Mouse (Mus musculus) gastrocnemius, postnatal 10 days (tissue): ENCODE data around the gene Gstp2. TPM values are rescaled to one million over a fixed set of nuclear protein-coding genes. Genes with fewer than 3 reads are reported as not detected.
"Not testable (repeated sequence)": the region's sequence is repeated elsewhere in the genome, so short reads cannot be mapped to it uniquely, and the experiment has no call there.

Experiments
- DNase-seq: peaks from one replicate; pipeline ENCODE4 v3.0.0; 2021; ENCODE audit warnings: mixed read lengths
- total RNA-seq, 2 experiments: library from RNA; stranded (reverse); gene quantifications; 2 replicates each; pipeline ENCODE4 v1.2.3; 2021

Gene Gstp2
- total RNA-seq, 2 experiments from 2014 or later, result 61.6 to 63.6 TPM

- no peak for DNase-seq
These were observed 24.9 kb upstream of the Gstp2 start for GRCm38 (mm10) chr19:4070756-4071155.

- DNase-seq, result no peak
These were observed 24.5 kb upstream of the Gstp2 start for GRCm38 (mm10) chr19:4070311-4070710.

GRCm38 (mm10) chr19:4068717-4069410 is 23.0 kb upstream of the Gstp2 start:
- DNase-seq, result no peak

DNA sequence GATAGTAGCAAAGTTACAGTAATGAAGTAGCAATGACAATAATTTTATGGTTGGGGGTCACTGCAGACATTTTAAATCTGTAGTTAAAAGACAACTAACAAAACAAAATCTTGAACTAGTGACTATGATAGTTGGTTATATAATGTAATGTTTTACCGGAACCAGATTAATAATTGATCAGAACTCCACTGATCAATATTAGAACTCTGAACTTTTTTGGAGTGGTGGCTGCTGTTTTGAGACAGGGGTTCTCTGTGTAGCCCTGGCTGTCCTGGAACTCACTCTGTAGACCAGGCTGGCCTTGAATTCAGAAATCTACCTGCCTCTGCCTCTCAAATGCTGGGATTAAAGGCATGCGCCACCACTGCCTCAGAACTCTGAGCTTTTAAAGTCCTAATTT is 22.4 kb upstream of the Gstp2 start:
- DNase-seq, result not testable (repeated sequence)

GRCm38 (mm10) chr19:4066877-4067276 is 21.1 kb upstream of the Gstp2 start:
- DNase-seq, result no peak

GRCm38 (mm10) chr19:4066280-4066679 is 20.5 kb upstream of the Gstp2 start:
- DNase-seq, result no peak

- not testable (repeated sequence) for DNase-seq
These were observed 18.7 kb upstream of the Gstp2 start for GRCm38 (mm10) chr19:4064501-4064900.

DNA sequence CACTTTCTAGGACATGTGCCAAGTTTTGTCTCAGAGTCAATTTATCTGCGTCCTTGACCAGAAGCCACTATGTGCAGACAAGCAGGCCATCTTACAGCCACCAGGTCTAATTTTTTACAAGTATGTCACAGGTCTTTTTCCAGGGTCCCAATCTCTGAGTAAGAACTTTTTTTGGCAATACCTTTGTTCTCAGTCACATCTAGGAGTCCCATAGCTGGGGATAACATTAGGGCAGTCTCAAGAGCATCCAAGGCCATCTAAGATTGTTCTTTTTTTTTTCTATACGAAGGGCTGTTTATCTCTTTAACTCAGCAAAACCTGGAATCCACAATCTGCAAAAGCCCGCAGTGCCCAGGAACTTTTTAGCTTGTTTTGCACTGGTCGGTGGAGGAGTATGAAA is 17.5 kb upstream of the Gstp2 start:
- DNase-seq, result not testable (repeated sequence)

DNA sequence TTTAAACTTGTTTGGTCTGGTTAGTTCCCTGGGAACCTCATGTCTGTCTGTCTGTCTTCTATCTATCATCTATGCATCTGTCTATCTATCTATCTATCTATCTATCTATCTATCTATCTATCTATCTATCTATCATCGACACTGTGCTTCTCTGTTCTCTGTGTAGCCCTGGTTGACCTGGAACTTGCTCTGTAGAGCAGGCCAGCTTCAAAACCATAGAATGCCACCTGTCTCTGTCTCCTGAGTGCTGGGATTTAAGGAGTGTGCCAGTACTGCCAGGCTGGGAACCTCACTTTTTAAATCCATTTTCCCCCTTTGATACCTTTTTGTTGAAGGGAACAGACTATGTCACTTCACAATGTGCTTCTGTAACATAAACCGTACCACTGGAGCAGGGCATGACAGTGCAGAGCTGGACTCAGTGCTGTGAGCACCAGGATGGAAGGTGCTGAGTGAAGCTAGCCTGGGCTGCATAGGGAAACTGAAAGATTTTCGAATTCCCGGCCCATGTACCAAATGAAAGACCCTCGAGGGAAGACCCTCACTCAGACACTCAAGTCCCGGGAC is 15.2 kb upstream of the Gstp2 start:
- no peak for DNase-seq

DNA sequence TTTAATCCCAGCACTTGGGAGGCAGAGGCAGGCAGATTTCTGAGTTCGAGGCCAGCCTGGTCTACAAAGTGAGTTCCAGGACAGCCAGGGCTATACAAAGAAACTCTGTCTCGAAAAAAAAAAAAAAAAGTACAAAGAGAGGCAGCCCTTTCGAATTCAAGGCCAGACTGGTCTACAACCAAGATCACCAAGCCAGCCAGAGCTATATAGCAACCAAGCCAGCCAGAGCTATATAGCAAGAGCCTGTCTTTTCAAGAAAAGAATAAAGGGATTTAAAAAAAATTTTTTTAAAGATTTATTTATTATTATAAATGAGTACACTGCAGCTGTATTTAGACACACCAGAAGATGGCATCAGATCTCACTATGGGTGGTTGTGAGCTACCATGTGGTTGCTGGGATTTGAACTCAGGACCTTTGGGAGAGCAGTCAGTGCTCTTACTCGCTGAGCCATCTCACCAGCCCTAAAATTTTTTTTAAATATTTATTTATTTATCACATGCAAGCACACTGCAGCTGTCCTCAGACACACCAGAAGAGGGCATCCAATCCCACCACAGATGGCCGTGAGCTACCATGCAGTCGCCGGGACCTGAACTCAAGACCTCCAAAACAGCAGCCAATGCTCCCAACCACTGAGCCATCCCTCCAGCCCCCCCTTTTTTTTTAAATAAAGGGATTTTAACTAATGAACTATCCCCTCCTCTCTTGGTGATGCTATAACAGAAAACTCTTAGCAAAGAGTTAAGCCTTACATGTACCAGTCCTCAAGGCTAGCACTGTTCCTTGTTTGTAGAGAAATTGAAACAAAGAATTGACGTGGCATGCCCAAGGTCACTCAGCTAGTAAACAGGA is 14.4 kb upstream of the Gstp2 start:
- DNase-seq, result not testable (repeated sequence)

DNA sequence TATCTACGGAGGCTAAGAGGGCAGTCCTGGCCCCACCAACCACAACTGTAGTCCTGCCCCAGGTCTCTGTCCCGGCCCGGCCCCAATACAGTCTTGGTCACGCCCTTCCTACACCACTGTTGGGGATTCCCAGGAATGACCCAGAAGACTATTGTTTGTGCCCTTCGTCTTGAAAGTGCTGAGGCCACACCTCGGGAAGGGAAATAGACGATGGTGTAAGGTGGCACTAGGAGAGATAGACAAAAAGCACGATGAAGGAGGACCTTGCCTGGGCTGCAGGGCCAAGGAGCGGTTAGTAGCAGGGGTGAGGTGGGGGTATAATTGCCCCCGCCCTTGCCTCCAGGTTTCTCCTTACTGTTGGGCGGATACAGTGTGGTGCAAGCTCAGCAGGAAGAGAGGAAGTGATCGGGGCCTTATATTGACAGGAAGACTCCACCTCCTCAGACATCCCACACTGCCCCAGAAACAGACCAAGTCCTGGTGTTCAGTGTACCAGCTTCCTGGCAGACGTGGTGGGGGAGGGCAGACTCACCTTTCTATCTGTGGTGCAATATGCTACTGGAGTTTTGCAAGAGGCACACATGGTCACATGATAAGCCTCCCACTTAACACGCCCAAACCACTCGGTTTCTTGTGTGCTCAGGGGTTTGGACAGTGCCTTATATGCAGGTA is 13.4 kb upstream of the Gstp2 start, which contains the start of gene Gstp3:
Gstp3 (minus strand) TSS at position 501 of the 672 bp plus-strand sequence.
- DNase-seq, result no peak

- DNase-seq, result no peak
These were observed 12.8 kb upstream of the Gstp2 start for GRCm38 (mm10) chr19:4058581-4058980.

GRCm38 (mm10) chr19:4057962-4058361 is 12.1 kb upstream of the Gstp2 start:
- no peak for DNase-seq

GRCm38 (mm10) chr19:4057389-4057788 is 11.6 kb upstream of the Gstp2 start:
- no peak for DNase-seq

DNA sequence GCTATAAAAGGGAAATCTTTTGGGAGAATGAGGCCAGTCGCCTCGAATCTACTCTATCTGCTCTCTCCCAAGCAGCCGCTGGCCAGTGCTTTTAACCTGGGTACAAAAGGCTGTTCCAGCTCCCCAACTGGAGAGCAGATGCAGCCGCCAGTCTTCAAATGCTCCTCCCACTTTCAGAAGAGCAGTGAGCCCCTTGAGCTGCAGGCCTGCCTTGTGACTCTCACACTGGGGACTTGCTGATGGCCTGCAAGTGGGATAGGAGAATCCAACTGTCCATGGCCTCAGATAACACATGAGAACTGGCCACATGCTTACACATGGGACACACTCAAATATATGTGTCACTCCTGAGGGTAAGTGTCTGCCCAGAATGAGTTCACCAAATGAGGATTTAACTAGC is 10.9 kb upstream of the Gstp2 start:
- DNase-seq, result no peak

- DNase-seq, result no peak
These were observed 10.3 kb upstream of the Gstp2 start for GRCm38 (mm10) chr19:4055947-4056693.

DNA sequence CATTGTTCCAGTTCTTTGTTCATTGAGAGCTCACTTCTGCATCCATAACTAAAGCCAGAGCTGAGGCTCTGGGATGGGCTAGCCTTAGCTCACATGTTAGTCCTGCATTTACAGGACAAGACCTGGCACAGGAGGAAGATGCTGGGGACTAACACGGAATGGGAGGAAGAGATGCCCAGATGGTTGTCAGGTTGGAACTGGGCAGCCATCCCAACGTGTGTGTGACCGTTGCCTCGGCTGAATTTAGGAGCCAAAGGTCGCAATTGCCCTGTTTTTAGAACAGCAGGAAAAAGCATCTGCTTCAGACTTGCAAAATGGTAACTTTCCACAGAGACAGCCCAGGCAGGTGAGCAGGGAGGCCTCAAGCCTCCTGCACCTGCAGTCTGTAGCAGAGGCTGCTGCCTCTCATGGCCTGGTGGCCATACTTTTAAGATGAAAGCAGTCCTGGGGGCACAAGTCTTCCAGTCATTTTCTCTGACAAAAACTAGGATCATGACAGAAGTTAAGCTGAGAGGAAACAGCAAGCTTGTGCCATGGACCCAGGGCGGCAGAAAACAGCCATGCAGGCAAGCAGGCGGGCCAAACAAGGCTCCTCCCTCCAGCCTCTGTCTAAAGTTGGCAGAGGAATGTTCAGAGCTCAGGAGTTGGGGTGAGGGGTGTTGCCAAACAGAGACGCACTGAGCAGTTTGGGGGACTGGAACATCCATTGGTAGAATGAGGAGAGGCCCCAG is 9.6 kb upstream of the Gstp2 start:
- no peak for DNase-seq

- no peak for DNase-seq
These were observed 8.8 kb upstream of the Gstp2 start for GRCm38 (mm10) chr19:4054613-4055012.

GRCm38 (mm10) chr19:4052516-4053030 is 6.8 kb upstream of the Gstp2 start:
- no peak for DNase-seq

GRCm38 (mm10) chr19:4051741-4052515 is 6.1 kb upstream of the Gstp2 start:
- DNase-seq, result peak; percentile 84
